Mouse (Mus musculus) forebrain, embryonic 12.5 days (tissue): ENCODE data around the gene Cox19. TPM values are rescaled to one million over a fixed set of nuclear protein-coding genes. Genes with fewer than 3 reads are reported as not detected.
"Not testable (repeated sequence)": the region's sequence is repeated elsewhere in the genome, so short reads cannot be mapped to it uniquely, and the experiment has no call there.

Experiments
- ATAC-seq: fragments of 200-750 bp; cut with Nextera tagmentation; 2 replicates; pipeline ENCODE4 v1.8.0; 2017; ENCODE audit warnings: moderate TSS enrichment; ENCODE audit not compliant: low FRiP score
- H3K27ac ChIP-seq: fragments of 300-500 bp; sonication (generic); 2 replicates; pipeline ENCODE4 v1.5.1; 2016; ENCODE audit warnings: mild to moderate bottlenecking
- H3K27me3 ChIP-seq: fragments of 300-500 bp; sonication (generic); 2 replicates; pipeline ENCODE4 v1.6.1; 2016; ENCODE audit warnings: mild to moderate bottlenecking
- H3K36me3 ChIP-seq: fragments of 300-500 bp; sonication (generic); replicated peaks from 2 replicates; pipeline ENCODE4 v1.6.1; 2016; ENCODE audit warnings: mild to moderate bottlenecking
- H3K4me1 ChIP-seq: fragments of 300-500 bp; sonication (generic); 2 replicates; pipeline ENCODE4 v1.6.1; 2016
- H3K4me2 ChIP-seq: fragments of 300-500 bp; sonication (generic); 2 replicates; pipeline ENCODE4 v1.6.1; 2016; ENCODE audit warnings: mild to moderate bottlenecking, moderate library complexity
- H3K4me3 ChIP-seq: fragments of 300-500 bp; sonication (generic); replicated peaks from 2 replicates; pipeline ENCODE4 v1.5.1; 2016; ENCODE audit warnings: mild to moderate bottlenecking
- H3K9ac ChIP-seq: fragments of 300-500 bp; sonication (generic); 2 replicates; pipeline ENCODE4 v1.6.1; 2016; ENCODE audit warnings: mild to moderate bottlenecking
- H3K9me3 ChIP-seq: fragments of 300-500 bp; sonication (generic); 2 replicates; pipeline ENCODE4 v1.6.1; 2016
- WGBS: fragments of 180-500 bp; shearing (Covaris S2); methylation state at CpG from one replicate; pipeline ENCODE4 v1.1.7; 2016; 5-methylcytosine and 5-hydroxymethylcytosine counted together
- polyA plus RNA-seq: library from polyadenylated mRNA; unstranded; fragments of >200 nt; fragmentation: Nextera tagmentation; extraction: Ambion mirVana; gene quantifications from 2 replicates; pipeline ENCODE4 v1.2.1, GENCODE M21; 2016

Cox19 gene
- 105 and 117 TPM in 2 replicates for polyA plus RNA-seq

- 59% methylated on average over 5 of the region's 5 CpGs for WGBS
Measured at GRCm38 (mm10) chr5:139351134-139351533, at the start of gene Cox19. Gene Cox19 (minus strand): TSS chr5:139351418.

GRCm38 (mm10) chr5:139399991-139400390 is 48.8 kb upstream of the Cox19 start:
- no peak for ATAC-seq
- Histone ChIP-seq H3K4me3 (no peak overlapping the region), H3K4me2 (no peak overlapping the region), H3K27ac (no peak overlapping the region), H3K4me1 (peaks cover 3% of the 10 kb centered on the region; the same call in 1 of the 2 replicates), H3K9me3 (no peaks in the 10 kb centered on the region), H3K9ac (no peak overlapping the region), H3K27me3 (no peaks in the 10 kb centered on the region), H3K36me3 (no peaks in the 10 kb centered on the region)
- WGBS: 94% methylated on average over 14 of the region's 14 CpGs

More at GRCm38 (mm10) chr5:139351134-139351533, at the start of gene Cox19:
- Histone ChIP-seq H3K27me3 (peaks cover 26% of the 10 kb centered on the region; the same call in 1 of the 2 replicates), H3K4me1 (peaks cover 4% of the 10 kb centered on the region; the same call in 1 of the 2 replicates), H3K4me3 (no peak within 1 kb of the TSS), H3K27ac (no peak within 1 kb of the TSS), H3K9me3 (no peaks in the 10 kb centered on the region), H3K36me3 (no peaks in the 10 kb centered on the region), H3K4me2 (no peak within 1 kb of the TSS), H3K9ac (no peak within 1 kb of the TSS)
- ATAC-seq: no peak

GRCm38 (mm10) chr5:139398786-139399185 is 47.6 kb upstream of the Cox19 start:
- Histone ChIP-seq H3K9me3 (no peaks in the 10 kb centered on the region), H3K36me3 (no peaks in the 10 kb centered on the region), H3K4me1 (peaks cover 3% of the 10 kb centered on the region; the same call in 1 of the 2 replicates), H3K27ac (no peak overlapping the region), H3K9ac (no peak overlapping the region), H3K4me2 (no peak overlapping the region), H3K4me3 (no peak overlapping the region), H3K27me3 (no peaks in the 10 kb centered on the region)
- no peak for ATAC-seq
- WGBS: 86% methylated on average over 5 of the region's 5 CpGs

- ATAC-seq: peak; percentile 33; the same call in 1 of the 2 replicates
- H3K4me2 ChIP-seq: no peak overlapping the region
- no peak overlapping the region for H3K4me3 ChIP-seq
- no peaks in the 10 kb centered on the region for H3K9me3 ChIP-seq
- 41% methylated on average over 5 of the region's 5 CpGs for WGBS
- no peak overlapping the region for H3K9ac ChIP-seq
- H3K36me3 ChIP-seq: no peaks in the 10 kb centered on the region
- H3K27ac ChIP-seq: no peak overlapping the region
- H3K4me1 ChIP-seq: peaks cover 3% of the 10 kb centered on the region; the same call in 1 of the 2 replicates
- no peaks in the 10 kb centered on the region for H3K27me3 ChIP-seq
Measured at GRCm38 (mm10) chr5:139397959-139398753, 46.9 kb upstream of the Cox19 start.

GRCm38 (mm10) chr5:139397359-139397916 is 46.2 kb upstream of the Cox19 start:
- no peaks in the 10 kb centered on the region for H3K36me3 ChIP-seq
- no peak overlapping the region for H3K4me2 ChIP-seq
- no peak overlapping the region for H3K27ac ChIP-seq
- 91% methylated on average over 4 of the region's 4 CpGs for WGBS
- ATAC-seq: no peak
- no peak overlapping the region for H3K4me3 ChIP-seq
- no peaks in the 10 kb centered on the region for H3K27me3 ChIP-seq
- peaks cover 3% of the 10 kb centered on the region; the same call in 1 of the 2 replicates for H3K4me1 ChIP-seq
- H3K9me3 ChIP-seq: no peaks in the 10 kb centered on the region
- H3K9ac ChIP-seq: 0 out of 2 replicates have a peak overlapping the region, but pooled peaks have one; percentile 7

- Histone ChIP-seq H3K4me1 (peaks cover 3% of the 10 kb centered on the region; the same call in 1 of the 2 replicates), H3K27me3 (no peaks in the 10 kb centered on the region), H3K9me3 (no peaks in the 10 kb centered on the region), H3K36me3 (no peaks in the 10 kb centered on the region), H3K9ac (no peak overlapping the region), H3K4me3 (no peak overlapping the region), H3K27ac (no peak overlapping the region), H3K4me2 (no peak overlapping the region)
- 88% methylated on average over 4 of the region's 4 CpGs for WGBS
- no peak for ATAC-seq
Measured at GRCm38 (mm10) chr5:139395528-139395927, 44.3 kb upstream of the Cox19 start.

GRCm38 (mm10) chr5:139394399-139394798 is 43.2 kb upstream of the Cox19 start:
- Histone ChIP-seq H3K9ac (no peak overlapping the region), H3K4me2 (no peak overlapping the region), H3K4me1 (peaks cover 3% of the 10 kb centered on the region; the same call in 1 of the 2 replicates), H3K9me3 (no peaks in the 10 kb centered on the region), H3K36me3 (no peaks in the 10 kb centered on the region), H3K4me3 (no peak overlapping the region), H3K27ac (no peak overlapping the region), H3K27me3 (no peaks in the 10 kb centered on the region)
- no peak for ATAC-seq
- 71% methylated on average over 7 of the region's 7 CpGs for WGBS

- Histone ChIP-seq H3K27ac (no peak overlapping the region), H3K9ac (no peak overlapping the region), H3K9me3 (no peaks in the 10 kb centered on the region), H3K27me3 (no peaks in the 10 kb centered on the region), H3K4me1 (peaks cover 5% of the 10 kb centered on the region; the same call in 1 of the 2 replicates), H3K4me3 (no peak overlapping the region), H3K4me2 (no peak overlapping the region), H3K36me3 (no peaks in the 10 kb centered on the region)
- 90% methylated on average over 16 of the region's 16 CpGs for WGBS
- ATAC-seq: no peak
Measured at GRCm38 (mm10) chr5:139393197-139393588, 42.0 kb upstream of the Cox19 start.

- no peak overlapping the region for H3K9ac ChIP-seq
- peaks cover 3% of the 10 kb centered on the region; the same call in 1 of the 2 replicates for H3K4me1 ChIP-seq
- ATAC-seq: no peak
- WGBS: 94% methylated on average over 37 of the region's 37 CpGs
- H3K27ac ChIP-seq: no peak overlapping the region
- no peak overlapping the region for H3K4me3 ChIP-seq
- H3K9me3 ChIP-seq: no peaks in the 10 kb centered on the region
- H3K27me3 ChIP-seq: no peaks in the 10 kb centered on the region
- H3K36me3 ChIP-seq: no peaks in the 10 kb centered on the region
- no peak overlapping the region for H3K4me2 ChIP-seq
Measured at GRCm38 (mm10) chr5:139392219-139393196, 41.3 kb upstream of the Cox19 start.

- Histone ChIP-seq H3K36me3 (no peaks in the 10 kb centered on the region), H3K4me3 (no peak overlapping the region), H3K27ac (no peak overlapping the region), H3K9me3 (no peaks in the 10 kb centered on the region), H3K9ac (no peak overlapping the region), H3K4me1 (peaks cover 3% of the 10 kb centered on the region; the same call in 1 of the 2 replicates), H3K4me2 (no peak overlapping the region), H3K27me3 (no peaks in the 10 kb centered on the region)
- 80% methylated on average over 11 of the region's 11 CpGs for WGBS
- no peak for ATAC-seq
Measured at GRCm38 (mm10) chr5:139391309-139391990, 40.2 kb upstream of the Cox19 start.

GRCm38 (mm10) chr5:139390324-139391119 is 39.3 kb upstream of the Cox19 start:
- not testable (repeated sequence) for H3K4me2 ChIP-seq, H3K27ac ChIP-seq, H3K27me3 ChIP-seq, ATAC-seq, H3K4me1 ChIP-seq, H3K9me3 ChIP-seq, H3K4me3 ChIP-seq, H3K9ac ChIP-seq, H3K36me3 ChIP-seq
- 86% methylated on average over 5 of the region's 5 CpGs for WGBS
